Mouse (Mus musculus) heart, embryonic 11.5 days (tissue): Measurements from ENCODE around the gene Chn1. TPM values are rescaled to one million over a fixed set of nuclear protein-coding genes. Genes with fewer than 3 reads are reported as not detected.
A peak's percentile ranks its signal among the peaks of the same experiment; 100 is the strongest.

ENCODE experiments used
- ATAC-seq: fragments of 200-750 bp; cut with Nextera tagmentation; replicated peaks from 2 replicates; pipeline ENCODE4 v1.8.0; 2017; ENCODE audit warnings: moderate library complexity; ENCODE audit not compliant: insufficient number of reproducible peaks, low FRiP score, low TSS enrichment
- H3K27ac ChIP-seq: fragments of 300-500 bp; sonication (generic); 2 replicates; pipeline ENCODE4 v1.5.1; 2014; ENCODE audit warnings: mild to moderate bottlenecking, low read depth, low read length
- H3K27me3 ChIP-seq: fragments of 300-500 bp; sonication (generic); 2 replicates; pipeline ENCODE4 v1.6.1; 2014; ENCODE audit warnings: mild to moderate bottlenecking, low read length, mixed read lengths; ENCODE audit not compliant: control insufficient read depth, insufficient read depth
- H3K36me3 ChIP-seq: fragments of 300-500 bp; sonication (generic); 2 replicates; pipeline ENCODE4 v1.6.1; 2014; ENCODE audit warnings: mild to moderate bottlenecking, low read length, moderate library complexity, mixed read lengths; ENCODE audit not compliant: control insufficient read depth, insufficient read depth
- H3K4me1 ChIP-seq: fragments of 300-500 bp; sonication (generic); 2 replicates; pipeline ENCODE4 v1.6.1; 2014; ENCODE audit warnings: low read length; ENCODE audit not compliant: control insufficient read depth, insufficient read depth
- H3K4me2 ChIP-seq: fragments of 300-500 bp; sonication (generic); 2 replicates; pipeline ENCODE4 v1.6.1; 2014; ENCODE audit warnings: mild to moderate bottlenecking, moderate library complexity
- H3K4me3 ChIP-seq: fragments of 300-500 bp; sonication (generic); 2 replicates; pipeline ENCODE4 v1.5.1; 2014; ENCODE audit warnings: low read depth, low read length
- H3K9ac ChIP-seq: fragments of 300-500 bp; sonication (generic); 2 replicates; pipeline ENCODE4 v1.6.1; 2014; ENCODE audit warnings: mild to moderate bottlenecking, low read depth, low read length, moderate library complexity
- H3K9me3 ChIP-seq: fragments of 300-500 bp; sonication (generic); replicated peaks from 2 replicates; pipeline ENCODE4 v1.6.1; 2016; ENCODE audit warnings: low read length; ENCODE audit not compliant: control insufficient read depth
- WGBS: fragments of 180-500 bp; shearing (Covaris S2); extraction: QIAGEN DNeasy Blood & Tissue Kit; methylation state at CpG from one replicate; pipeline ENCODE4 v1.1.7; 2014; ENCODE audit not compliant: insufficient replicate concordance; 5-methylcytosine and 5-hydroxymethylcytosine counted together
- polyA plus RNA-seq: library from polyadenylated mRNA; unstranded; fragments of >200 nt; fragmentation: Nextera tagmentation; extraction: Ambion mirVana; gene quantifications from 2 replicates; pipeline ENCODE4 v1.2.1, GENCODE M21; 2014

Gene Chn1
- polyA plus RNA-seq, 1 experiment from 2014 or later, result 21.4 TPM

DNA sequence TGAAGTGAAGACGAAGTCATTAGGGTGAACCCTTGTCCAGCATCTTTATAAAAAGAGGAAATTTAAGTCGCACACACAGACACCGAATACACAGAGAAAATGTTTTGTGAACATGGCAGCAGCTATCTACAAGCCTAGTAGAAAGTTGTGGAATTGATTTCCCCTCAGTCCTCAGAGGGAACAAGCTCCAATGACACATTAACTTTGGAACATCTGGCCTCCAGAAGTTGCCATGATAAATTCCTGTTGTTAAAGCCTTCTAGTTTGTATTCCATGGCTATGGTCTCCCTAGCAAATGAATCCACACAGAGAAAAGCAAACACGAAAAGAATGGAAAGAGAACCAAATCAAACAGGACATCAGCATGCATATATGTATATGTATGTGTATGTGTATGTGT, 201.6 kb downstream of the Chn1 start:
- Histone ChIP-seq H3K9me3 (no peaks in the 10 kb centered on the region), H3K9ac (no peak overlapping the region), H3K4me2 (no peak overlapping the region), H3K27ac (no peak overlapping the region), H3K36me3 (no peaks in the 10 kb centered on the region), H3K4me1 (no peaks in the 10 kb centered on the region), H3K4me3 (no peak overlapping the region), H3K27me3 (no peaks in the 10 kb centered on the region)
- ATAC-seq, result no peak
- WGBS, result 82% methylated on average over 4 of the region's 4 CpGs

DNA sequence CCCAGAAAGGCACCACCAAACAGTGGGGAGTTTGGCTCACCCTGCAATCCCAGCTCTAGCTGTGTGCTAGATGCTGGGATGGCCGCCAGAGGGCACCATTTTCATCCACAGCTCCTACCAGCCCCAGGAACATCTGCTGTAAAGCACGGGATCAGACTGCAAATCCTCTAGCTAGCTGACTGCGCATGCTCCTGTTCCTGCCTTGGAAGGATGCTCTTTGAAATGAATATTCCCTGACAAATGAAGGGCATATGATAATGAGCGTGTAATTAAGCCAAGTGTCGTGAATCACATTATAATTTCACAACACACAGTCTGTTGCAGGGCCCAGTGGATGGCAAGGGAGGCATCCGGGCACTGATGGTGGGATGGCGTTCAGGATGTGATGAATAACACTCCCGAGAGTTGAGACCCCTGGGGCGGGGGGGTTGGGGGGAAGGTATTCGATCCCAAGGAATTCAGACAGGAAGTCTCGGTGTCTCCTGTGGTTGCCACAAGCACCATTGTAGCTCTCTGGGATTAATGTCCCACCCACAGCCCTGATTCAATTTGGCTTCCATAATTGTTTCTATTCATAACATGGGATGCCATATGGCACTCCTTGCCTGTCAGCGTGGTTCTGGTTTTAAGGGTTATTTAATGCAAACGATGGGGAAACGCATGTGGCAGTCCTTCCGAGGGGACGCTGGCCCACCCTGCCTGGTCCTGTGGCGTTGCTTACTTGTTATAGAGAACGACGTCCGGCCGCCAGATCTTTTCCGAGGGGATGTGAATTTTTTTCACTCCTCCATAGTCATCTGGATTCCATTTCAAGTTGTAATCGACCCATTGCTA, 202.4 kb downstream of the Chn1 start:
- no peak overlapping the region for H3K9ac ChIP-seq
- WGBS, result 29% methylated on average over 23 of the region's 23 CpGs
- H3K27ac ChIP-seq, result no peak overlapping the region

DNA sequence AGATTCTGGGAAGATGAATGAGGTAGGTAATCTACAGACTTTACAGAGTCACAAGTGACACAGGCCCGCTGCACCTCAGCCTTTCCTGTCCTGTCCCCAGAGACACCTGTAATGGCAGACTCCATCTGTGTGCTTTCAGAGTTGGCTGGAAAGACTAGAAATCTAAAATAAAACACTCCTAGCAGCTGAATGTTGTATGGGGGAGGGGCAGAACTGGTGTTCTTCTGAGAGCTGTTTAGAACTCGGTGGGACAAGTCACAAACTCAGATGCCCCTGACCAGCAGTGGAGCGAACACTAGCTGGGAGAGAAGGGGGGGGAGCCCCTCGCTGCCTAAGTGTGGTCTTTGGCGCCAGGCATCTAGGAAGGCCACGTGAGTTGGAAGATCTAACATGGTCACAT, 203.2 kb downstream of the Chn1 start:
- WGBS, result 66% methylated on average over 6 of the region's 6 CpGs
- ATAC-seq, result no peak

More for the DNA sequence above, 202.4 kb downstream of the Chn1 start:
- Histone ChIP-seq H3K4me2 (peak overlapping the region; percentile 1; the same call in 1 of the 2 replicates), H3K36me3 (no peaks in the 10 kb centered on the region), H3K4me3 (no peak overlapping the region), H3K4me1 (no peaks in the 10 kb centered on the region), H3K27me3 (no peaks in the 10 kb centered on the region), H3K9me3 (no peaks in the 10 kb centered on the region)
- ATAC-seq, result no peak; the same call in 1 of the 2 replicates

DNA sequence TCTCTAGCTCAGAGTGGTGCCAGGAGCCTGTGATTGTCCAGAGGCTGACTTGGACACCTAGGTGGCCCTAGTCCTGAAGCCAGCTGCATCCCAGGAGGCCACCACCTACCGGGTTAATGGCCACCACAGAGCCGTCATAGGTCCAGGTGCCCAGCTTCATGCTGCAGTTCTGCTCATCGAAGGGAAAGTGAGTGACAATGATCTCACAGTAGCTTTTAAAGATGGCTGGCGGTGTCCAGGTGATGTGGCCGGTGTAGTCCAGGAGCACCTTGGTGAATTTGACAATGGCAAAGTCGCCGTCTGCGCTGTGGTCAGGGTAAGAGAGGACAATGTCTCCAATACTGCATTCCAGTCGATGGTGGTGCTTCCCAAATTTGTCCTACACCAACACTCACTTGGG, 203.8 kb downstream of the Chn1 start:
- H3K27ac ChIP-seq, result no peak overlapping the region
- no peak for ATAC-seq
- H3K4me2 ChIP-seq, result no peak overlapping the region
- WGBS, result 89% methylated on average over 9 of the region's 9 CpGs
- H3K4me3 ChIP-seq, result no peak overlapping the region
- H3K27me3 ChIP-seq, result no peaks in the 10 kb centered on the region
- 0 out of 2 replicates have a peak, but pooled peaks cover 3% of the 10 kb centered on the region for H3K4me1 ChIP-seq
- no peak overlapping the region for H3K9ac ChIP-seq
- H3K9me3 ChIP-seq, result no peaks in the 10 kb centered on the region
- H3K36me3 ChIP-seq, result no peaks in the 10 kb centered on the region

More for the DNA sequence above, 203.2 kb downstream of the Chn1 start:
- H3K4me1 ChIP-seq, result 0 out of 2 replicates have a peak, but pooled peaks cover 3% of the 10 kb centered on the region
- no peaks in the 10 kb centered on the region for H3K27me3 ChIP-seq
- no peaks in the 10 kb centered on the region for H3K36me3 ChIP-seq
- H3K4me2 ChIP-seq, result no peak overlapping the region
- no peaks in the 10 kb centered on the region for H3K9me3 ChIP-seq
- H3K9ac ChIP-seq, result no peak overlapping the region
- H3K27ac ChIP-seq, result no peak overlapping the region
- no peak overlapping the region for H3K4me3 ChIP-seq

DNA sequence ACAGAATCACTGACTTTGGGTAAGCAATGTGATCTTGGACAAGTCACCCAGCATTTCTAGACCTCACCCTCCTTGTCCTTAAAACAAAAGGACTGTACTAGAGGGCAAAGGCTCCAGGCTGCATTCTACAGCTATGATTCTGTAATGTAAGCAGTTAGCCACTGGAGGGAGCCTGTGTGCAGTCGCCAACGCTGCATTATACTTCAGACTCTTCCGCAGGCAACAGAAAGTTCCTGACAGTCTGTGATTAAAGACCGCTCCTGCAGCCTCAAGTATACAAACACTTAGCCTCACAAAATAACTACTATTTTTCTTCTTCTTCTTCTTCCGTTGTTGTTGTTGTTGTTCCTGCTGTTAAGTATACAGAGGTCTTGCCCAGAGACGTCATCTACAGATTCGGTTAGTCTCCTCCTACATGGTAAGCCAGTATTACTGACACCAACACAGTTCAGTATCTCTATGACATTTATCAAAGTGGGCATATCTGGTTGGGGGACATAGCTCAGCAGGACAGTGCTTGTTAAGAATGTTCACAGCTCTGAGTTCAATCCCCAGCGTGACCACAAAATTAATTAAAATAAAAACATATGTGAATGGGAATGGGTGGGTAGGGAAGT, 208.0 kb downstream of the Chn1 start:
- no peak for ATAC-seq
- 0 out of 2 replicates have a peak, but pooled peaks cover 3% of the 10 kb centered on the region for H3K4me1 ChIP-seq
- H3K9ac ChIP-seq, result no peak overlapping the region
- no peaks in the 10 kb centered on the region for H3K36me3 ChIP-seq
- no peak overlapping the region for H3K27ac ChIP-seq
- 18% methylated on average over 8 of the region's 8 CpGs for WGBS
- H3K4me2 ChIP-seq, result peak overlapping the region; percentile 61
- no peaks in the 10 kb centered on the region for H3K9me3 ChIP-seq
- H3K4me3 ChIP-seq, result 0 out of 2 replicates have a peak overlapping the region, but pooled peaks have one; percentile 25
- no peaks in the 10 kb centered on the region for H3K27me3 ChIP-seq

DNA sequence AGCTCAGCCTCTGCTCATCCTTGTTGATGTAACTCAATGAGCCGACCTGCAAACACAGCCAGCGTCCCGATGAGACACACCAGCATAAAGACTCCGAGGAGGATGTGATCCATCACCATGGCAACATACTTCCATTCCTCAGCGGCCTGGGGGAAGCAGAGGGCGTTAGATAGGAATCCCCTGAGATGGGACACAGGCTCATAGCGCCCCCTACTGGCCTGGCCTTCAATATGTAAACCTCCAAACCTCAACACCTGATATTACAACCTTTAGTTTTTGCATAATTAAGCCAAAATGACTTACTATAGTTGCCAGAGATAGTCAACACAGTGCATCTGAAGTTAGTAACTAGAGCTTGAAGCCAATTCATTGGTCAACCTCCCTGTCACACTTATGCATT, 209.0 kb downstream of the Chn1 start:
- Histone ChIP-seq H3K4me2 (no peak overlapping the region), H3K27ac (no peak overlapping the region), H3K9ac (no peak overlapping the region), H3K4me3 (no peak overlapping the region), H3K9me3 (no peaks in the 10 kb centered on the region), H3K4me1 (peaks cover 6% of the 10 kb centered on the region; the same call in 1 of the 2 replicates), H3K36me3 (no peaks in the 10 kb centered on the region), H3K27me3 (no peaks in the 10 kb centered on the region)
- ATAC-seq, result no peak
- WGBS, result 24% methylated on average over 7 of the region's 7 CpGs

DNA sequence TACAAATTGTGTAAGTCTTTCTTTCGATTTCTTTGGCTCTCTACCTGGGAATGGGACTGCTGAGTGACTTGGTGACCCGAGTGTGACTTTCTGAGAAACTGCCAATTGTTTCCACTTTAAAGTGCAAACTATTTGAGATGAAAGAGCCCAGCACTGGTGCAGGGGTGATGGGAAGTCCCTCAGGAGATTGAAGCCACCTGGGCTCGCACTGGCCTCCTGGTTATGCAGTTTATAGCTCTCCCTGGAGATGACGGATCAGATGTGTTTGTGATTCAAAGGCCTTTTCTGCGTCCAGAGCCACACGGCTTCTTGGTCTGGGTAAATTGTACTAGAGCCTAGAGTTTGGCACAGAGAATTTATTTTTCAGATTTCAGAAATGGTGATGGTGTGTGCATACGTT, 211.5 kb downstream of the Chn1 start:
- H3K9me3 ChIP-seq, result no peaks in the 10 kb centered on the region
- no peak overlapping the region for H3K4me3 ChIP-seq
- H3K36me3 ChIP-seq, result no peaks in the 10 kb centered on the region
- peaks cover 6% of the 10 kb centered on the region; the same call in 1 of the 2 replicates for H3K4me1 ChIP-seq
- H3K27me3 ChIP-seq, result no peaks in the 10 kb centered on the region
- no peak overlapping the region for H3K27ac ChIP-seq
- ATAC-seq, result no peak
- WGBS, result 61% methylated on average over 7 of the region's 7 CpGs
- no peak overlapping the region for H3K9ac ChIP-seq
- no peak overlapping the region for H3K4me2 ChIP-seq

DNA sequence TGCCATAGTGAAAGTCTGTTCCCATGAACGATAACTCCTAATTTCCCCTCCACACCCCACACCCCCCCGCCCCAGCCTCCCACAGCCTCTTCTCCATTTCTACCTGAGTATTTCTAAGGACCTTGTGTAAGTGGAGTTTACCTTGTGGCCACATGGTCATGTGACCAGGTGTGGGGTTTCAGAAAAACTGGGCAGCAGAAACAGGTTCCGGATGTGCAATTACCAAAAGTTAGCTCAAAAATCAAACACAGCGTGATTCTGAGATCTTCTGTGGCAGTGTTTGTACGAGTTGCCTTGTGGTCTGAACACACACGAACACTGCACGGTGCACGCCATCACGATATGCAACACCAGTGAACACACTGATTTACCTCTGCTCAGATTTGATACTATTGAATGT, 212.5 kb downstream of the Chn1 start:
- no peak overlapping the region for H3K9ac ChIP-seq
- peaks cover 6% of the 10 kb centered on the region; the same call in 1 of the 2 replicates for H3K4me1 ChIP-seq
- no peak overlapping the region for H3K4me3 ChIP-seq
- H3K4me2 ChIP-seq, result no peak overlapping the region
- no peak overlapping the region for H3K27ac ChIP-seq
- no peaks in the 10 kb centered on the region for H3K9me3 ChIP-seq
- no peak for ATAC-seq
- WGBS, result 90% methylated on average over 9 of the region's 9 CpGs
- H3K36me3 ChIP-seq, result no peaks in the 10 kb centered on the region
- H3K27me3 ChIP-seq, result no peaks in the 10 kb centered on the region
